Mouse (Mus musculus) embryonic fibroblast, embryonic 13.5 days (primary cell): Measurements from ENCODE around the gene Gm17660.

Experiments used
- CTCF ChIP-seq: IDR thresholded peaks from 2 replicates; pipeline ENCODE4 v1.5.1; 2011; ENCODE audit warnings: mild to moderate bottlenecking, control low read depth, low read length, moderate library complexity, borderline replicate concordance; ENCODE audit not compliant: insufficient read depth
- POLR2A ChIP-seq: IDR thresholded peaks from 2 replicates; pipeline ENCODE4 v1.6.1; 2011; ENCODE audit warnings: low read depth, mild to moderate bottlenecking, control low read depth, low read length, moderate library complexity

GRCm38 (mm10) chr5:104058021-104058420 is 19.4 kb downstream of the Gm17660 start:
- peak; percentile 33; the same call in 1 of the 2 replicates for TF ChIP-seq CTCF
- TF ChIP-seq POLR2A = no peak
